Mouse (Mus musculus) spleen, postnatal 4 days (tissue): Measurements from ENCODE around the gene Slc35a2.

Experiments used
- DNase-seq, 2 experiments: peaks; one replicate each; pipeline ENCODE4 v3.0.0; 2022; ENCODE audit warnings: low spot score in 2 of 2

Gene Slc35a2

DNA sequence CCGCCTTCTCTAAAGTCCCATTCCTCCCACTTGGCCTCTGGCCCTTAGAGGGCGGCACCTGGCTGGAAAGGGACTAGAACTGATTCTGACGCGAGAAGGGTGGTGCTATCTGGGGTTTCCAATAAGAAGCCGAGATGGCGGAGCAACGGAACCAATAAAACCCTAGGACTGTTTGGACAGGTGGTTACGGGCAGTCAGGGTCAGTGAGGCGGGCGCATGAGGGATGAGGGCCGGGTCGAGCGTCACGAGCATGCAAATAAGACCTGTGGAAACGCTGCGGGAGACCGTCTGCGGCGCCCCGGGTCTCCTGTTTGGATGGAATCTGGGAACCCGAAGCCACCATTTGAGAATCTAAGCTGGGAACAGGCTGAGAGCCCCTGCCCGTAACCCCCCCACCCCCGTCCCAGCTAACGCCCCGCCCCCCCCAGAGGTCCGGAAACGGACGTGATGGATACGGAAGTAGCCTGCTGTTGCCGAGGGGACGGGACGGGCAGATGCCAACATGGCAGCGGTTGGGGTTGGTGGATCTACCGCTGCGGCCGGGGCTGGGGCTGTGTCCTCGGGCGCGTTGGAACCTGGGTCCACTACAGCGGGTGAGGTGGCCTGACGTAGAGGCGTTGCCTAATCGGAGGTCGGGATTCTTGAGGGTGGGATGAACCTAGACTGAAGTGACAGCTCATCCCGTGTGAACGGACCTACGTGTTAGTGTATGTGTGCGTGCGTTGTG is at the start of gene Slc35a2:
TSS of gene Slc35a2 (plus strand) at position 188 of the 727 bp plus-strand sequence.
- peak; percentile 68 to 81 for DNase-seq

DNA sequence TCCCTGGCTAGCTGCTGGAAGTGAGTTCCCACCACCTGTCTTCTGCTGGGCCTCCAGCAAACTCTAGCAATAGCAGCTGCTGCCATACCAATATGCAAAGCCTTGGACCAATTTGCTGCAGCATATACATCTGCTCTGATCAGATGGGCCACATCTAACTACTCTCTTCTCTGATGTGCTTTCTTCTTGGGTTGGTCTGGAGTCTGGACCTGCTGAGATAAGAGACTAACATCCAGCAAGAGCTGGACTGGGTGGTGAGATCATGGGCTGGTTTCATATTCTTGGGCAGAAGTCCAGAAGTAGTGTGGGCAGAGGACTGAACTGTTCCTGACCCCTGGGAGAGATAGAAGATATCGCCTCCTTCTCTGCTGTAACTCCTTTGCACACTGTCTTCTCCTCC is 46.7 kb upstream of the Slc35a2 start:
- DNase-seq: peak in 1 of 2 experiments; percentile 50

DNA sequence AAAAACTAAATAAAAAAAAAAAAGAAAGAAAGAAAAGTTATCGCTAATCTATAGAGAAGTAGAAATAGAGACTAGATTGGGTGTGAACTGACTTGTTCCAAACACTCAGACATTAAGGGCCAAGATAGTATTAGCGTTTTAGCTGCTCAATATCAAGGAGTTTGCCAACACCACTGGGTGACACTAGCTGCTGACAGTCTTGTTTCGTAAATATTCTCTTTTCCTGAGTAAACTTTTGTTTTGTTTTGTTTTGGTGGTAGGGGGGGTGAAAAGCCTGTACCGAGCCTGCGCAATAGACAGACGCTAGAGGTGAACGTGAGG is 43.0 kb upstream of the Slc35a2 start:
- no peak for DNase-seq

DNA sequence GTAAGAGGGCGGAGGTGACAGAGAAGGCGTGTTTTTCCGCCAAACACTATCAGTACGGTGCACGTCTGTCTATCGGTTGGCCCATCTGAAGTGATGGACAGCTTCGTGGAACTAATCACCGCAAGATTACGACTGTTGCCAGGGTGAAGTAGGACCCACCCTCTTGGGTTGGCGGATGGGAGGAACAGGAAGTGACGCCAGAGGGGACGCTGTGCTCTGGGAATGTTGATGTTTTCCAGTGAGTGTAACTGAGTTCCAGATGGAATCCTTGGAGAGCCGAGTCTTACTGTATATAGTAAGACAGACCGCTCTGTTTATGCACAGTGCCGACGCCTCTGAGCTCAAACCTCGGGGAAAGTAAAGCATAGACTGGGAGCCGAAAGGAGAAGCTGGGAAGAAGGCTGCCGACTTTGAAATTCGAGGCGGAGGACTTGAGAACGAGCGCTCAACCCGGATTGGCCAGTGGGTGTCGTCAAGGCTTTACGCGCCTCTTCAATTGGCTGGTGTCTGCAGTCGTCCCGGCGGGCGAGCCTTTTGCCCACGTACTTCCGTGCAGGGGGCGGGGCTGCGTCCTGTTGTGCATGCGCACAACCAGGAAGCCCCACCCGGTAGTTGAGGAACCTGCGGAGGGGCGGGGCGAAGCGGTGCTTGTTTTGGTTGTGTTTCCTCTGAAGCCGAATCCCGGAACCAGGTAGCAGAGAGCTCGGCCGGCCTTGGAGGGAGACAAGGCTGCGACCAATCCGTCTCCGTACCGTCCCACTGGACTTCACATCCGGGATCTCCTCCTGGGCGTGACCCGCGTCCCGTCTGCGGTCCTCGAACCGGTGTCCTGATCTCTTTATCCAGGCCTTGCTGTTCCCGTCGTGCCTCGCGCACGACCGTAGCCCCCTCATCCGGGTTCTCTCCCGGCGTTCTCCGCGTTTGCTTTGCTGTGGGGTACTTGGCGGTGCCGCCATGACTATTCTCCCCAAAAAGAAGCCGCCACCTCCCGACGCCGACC is 42.4 kb upstream of the Slc35a2 start, which contains the start of gene Otud5:
TSS of gene Otud5 (plus strand) at position 202 of the 1,000 bp plus-strand sequence.
- DNase-seq: peak; percentile 94 to 95

DNA sequence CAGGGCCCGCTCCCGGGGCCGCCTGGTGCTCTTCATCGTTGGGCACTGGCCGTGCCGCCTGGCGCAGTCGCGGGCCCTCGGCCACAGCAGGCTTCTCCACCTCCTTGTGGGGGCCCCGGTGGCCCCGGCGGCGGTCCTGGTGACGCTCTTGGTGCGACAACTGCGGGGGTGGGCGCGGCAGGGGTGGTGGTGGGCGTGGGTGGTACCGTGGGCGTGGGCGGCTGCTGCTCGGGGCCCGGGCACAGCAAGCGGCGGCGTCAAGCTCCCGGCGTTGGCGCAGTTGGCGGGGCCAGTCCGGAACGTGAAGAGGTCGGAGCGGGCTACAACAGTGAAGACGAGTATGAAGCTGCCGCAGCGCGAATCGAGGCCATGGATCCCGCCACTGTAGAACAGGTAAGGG is 41.5 kb upstream of the Slc35a2 start:
- DNase-seq: peak; percentile 52 to 78

DNA sequence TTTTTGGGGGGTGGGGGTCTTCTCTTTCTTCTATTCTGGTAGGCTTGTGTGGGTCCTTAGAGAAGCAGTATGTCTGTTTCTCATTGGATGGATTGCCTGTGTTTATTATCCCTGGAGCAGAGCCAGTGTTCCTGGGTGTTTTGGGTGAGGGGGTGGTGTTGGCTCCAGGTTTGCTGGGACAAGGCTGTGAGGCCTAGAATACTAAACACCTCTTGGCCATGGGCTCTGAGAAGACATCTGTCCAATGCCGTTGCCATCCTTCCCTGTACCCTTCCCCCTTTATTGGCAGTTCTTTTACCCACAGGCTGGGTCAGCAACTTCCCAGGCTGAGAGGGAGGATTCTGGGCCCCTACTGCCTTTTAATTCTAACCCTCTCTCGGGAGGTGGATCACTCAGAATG is 36.0 kb upstream of the Slc35a2 start:
- no peak for DNase-seq

DNA sequence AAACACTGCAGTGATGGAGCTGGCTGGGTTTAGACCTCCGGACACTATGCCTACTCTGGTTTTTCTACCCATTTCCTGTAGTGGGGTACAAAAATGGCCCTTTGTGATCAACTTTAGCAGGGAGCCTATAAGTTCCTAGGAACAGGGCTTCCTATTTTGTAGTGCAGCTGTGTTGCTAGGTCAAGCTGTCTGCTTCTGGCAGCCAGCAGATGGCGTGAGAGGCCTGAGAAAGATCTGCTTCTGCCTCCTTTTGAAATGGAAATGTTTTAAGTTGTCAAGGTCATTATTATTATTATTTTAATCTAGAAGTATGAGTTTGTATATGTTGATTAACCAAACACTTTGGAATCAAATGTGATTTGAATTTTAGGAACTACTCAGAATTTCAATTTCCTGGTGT is 29.2 kb upstream of the Slc35a2 start:
- DNase-seq: peak; percentile 36 to 69

DNA sequence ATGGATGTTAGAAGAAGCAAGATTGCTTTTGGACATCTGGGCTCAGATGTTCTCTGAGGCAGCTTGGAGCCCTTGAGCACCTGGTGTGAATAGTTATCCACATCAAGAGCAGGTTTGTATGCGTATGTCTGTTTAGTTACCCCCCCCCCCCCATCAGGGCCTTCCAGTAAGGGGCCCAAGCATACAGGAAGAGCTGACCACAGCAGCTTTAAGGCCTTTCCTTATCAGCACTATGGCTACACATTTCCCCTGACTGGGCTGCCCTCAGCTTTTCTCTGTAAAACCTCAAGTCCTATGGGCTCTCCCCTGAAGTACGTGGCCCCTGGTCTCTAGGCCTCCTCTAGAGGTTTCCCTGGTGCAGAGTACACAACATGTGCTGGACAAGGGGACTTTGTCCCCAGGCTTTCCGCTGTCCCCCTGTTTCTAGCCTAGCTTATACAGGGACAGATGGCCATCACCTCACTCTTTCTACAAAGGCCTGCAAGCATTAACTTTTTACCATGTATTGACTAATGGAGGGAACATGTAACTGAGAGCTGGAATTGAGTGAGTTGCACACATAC is 24.6 kb upstream of the Slc35a2 start:
- no peak for DNase-seq

DNA sequence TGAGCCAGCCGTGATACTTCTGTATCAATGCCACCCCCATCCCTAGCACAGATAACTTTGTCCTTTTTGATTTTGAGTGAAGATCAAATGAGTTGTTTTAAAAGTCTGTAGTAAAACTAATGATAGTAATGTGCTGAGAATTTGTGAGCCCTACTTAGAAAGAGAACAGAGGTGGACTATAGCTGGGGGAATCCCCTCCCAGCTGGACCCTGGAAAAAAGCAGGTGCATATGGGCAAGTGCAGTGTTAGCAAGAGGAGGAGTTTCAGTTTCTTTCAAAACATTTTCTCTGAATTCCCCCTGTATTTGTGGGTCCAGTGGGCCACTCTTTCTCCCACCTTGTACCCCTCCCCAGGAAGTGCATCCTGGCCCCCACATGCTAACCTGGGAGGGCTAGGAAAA is 20.6 kb upstream of the Slc35a2 start:
- DNase-seq: no peak

DNA sequence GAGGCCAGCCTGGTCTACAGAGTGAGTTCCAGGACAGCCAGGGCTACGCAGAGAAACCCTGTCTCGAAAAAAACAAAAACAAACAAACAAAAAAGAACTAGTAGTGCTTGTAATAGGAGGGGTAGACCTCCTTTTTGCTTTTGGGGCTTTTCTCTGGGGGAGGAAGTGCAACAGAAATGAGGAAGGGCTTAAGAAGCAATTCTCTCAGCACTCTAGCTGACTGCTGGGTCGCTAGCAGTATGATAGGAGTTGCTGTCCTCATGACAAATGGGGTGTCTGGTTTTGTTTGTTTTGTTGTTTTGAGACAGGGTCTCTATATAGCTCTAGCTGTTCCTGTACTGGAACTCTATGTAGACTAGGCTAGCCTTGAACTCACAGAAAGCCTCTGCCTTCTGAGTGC is 19.3 kb upstream of the Slc35a2 start:
- DNase-seq: no peak

DNA sequence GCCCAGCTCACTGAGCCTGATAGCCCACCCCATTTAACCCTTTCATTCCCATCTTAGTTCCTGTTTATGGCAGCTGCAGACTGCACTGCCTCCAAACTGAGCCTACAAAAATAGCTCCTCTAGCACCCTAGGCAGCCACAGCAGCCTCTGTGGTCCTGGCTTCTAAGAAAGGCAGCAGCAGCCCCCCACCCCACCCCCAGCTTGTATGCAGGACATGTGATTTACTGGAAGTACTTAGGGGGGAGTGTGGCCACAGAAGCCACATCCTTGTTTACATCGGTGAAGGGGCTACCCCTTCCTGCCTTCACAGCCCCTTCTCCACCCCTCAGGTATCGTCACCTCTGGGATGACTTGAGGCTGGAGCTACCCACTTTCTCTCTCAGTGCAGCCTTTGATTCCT is 18.5 kb upstream of the Slc35a2 start:
- no peak for DNase-seq

DNA sequence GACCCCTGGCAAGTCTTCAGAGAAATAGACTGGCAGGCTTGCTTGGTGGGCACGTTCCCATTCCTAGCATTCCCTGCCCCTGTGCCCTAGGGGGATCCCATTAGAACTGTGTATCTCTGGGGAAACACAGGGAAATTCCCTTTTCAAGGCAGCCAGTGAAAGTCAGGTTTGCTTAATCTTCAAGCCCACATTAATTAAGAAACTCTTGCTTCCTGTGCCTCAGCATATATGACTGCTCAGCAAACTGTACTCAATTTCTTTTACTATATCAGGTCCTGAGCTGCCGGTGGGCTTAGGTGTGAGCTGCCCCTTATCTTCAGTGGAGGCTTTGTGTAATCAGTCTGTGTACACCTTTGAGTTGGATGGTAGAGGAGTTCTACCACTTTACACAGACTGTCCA is 18.0 kb upstream of the Slc35a2 start:
- no peak for DNase-seq

DNA sequence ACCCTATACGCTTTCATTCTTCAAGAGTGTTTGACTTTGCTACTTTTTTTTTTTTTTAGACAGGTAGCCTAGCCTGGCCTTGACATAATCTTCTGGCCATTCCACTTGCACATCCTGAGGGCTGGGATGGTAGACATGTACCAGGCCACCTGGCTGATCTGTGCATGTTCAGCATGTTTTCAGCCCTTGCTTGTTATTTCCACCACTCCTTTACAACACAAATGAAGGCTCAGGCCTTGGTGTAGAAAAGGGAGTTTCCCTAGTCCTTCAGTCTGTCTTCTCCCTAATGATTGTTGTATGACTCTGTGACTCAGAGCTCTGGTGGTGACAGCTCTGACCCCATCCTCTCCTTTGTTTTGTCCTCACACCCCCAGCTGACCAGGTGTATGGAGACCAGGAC is 16.7 kb upstream of the Slc35a2 start:
- no peak for DNase-seq

DNA sequence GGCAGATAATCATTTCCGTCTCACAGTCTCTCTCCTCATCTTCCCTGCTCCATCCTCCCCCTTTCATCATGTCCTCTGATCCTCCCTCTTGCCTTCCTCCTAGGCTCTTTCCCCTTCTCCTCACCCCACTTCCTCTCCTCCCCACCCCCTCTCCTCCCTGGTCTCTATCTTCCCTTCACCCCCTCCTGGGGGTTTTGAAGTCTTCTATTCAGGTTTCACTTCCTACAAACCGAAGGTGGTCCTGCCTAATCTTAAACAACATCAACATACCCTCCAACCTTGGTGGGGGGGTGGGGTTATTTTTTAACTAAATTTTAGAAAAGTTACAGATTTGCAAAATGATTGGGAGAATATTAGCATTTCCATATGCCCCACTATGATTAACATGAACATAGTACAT is 15.3 kb upstream of the Slc35a2 start:
- DNase-seq: no peak

DNA sequence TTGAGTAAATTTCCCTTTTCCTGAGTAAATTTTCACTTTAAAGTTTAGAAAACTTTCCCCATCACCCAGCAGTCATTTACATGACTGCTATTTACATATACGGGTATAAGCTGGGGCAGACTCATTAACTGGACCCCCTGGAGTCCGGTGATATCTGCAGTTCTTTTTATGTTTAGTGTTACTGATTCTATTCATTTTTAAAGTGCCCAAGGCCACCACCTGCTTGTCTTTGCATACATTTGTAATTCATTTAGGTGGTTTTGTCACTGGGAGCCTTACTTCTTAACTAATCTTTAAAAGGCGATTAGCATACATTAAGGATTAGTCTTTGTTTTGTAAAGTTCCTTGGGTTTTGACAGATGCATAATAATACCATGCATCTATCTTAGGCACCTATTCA is 14.0 kb upstream of the Slc35a2 start:
- DNase-seq: no peak

DNA sequence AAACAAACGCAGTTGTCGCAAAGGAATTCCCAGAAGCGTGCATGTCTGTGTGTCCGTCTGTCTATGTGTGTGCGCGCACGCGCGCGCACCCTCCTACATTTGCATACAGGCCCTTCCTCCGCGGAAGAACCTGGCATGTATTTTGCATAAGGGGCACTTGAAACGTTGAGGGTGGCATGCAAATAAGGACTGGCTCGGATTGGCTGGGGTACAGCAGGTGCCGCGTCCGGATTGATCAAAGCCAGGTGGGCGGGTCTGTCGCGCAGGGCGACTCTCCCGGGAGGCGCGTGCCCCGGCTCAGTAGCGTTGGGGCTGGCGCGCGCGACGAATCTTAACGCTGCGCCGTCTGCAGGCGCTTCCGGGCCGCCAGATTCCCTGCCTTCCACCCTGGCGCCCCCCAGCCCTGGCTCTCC is 5.8 kb upstream of the Slc35a2 start, which contains the start of gene Pim2:
TSS of gene Pim2 (plus strand) at position 256 of the 413 bp plus-strand sequence.
- peak; percentile 82 to 90 for DNase-seq

DNA sequence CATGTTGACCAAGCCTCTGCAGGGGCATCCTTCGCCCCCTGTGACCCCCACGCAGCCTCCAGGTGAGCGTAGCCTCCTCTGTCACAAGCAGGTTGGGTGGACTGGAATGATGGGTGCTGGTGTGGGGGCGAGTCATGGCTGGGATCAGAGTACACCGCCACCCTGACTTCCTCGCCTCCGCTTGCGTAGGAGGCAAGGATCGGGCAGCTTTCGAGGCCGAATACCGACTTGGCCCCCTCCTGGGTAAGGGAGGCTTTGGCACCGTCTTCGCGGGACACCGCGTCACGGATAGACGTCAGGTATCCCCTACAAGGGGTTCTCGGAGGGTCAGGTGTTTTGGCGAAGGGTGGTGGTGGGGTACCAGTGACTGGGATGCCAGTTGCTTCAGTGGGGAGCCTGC is 5.3 kb upstream of the Slc35a2 start:
- peak in 1 of 2 experiments; percentile 72 for DNase-seq

DNA sequence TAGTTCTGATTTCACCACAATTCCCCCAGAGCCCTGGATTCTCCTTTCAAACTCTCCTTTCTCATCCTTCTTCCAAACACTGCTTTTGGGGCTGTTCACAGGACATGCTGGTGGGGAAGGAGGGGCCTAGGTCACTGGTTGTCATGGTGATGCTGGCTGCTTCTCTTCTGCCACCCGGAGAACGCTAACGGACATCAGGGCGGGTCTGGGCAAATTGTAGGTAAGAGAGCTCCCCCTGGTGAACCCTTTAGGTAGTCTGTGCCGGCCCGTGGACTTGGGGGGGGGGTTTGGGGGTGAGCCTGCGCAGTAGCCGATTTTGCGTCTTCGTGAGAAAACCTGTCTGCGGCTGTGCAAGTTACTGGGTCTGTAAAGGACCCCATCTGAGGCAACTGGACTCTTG is 4.0 kb upstream of the Slc35a2 start:
- DNase-seq: peak; percentile 58 to 78

DNA sequence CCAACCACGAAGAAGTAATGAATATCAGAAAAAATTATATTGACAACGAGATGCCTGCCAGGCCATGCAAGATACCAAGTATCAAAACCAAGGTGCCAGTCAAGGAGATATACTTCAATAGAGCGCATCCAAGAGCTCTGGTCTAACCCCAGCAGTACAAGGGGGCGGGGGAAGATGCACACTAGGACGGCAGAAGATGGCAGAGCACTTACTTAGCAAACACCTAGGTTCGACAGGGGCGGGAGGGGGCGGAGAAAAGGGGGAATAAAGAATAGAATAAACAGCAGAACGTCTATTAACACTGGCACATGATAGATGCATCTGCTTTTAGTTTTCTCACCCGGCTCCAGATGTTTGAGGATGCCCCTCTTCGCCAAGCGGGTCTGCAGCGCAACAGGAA is 14.4 kb downstream of the Slc35a2 start:
- DNase-seq: no peak

DNA sequence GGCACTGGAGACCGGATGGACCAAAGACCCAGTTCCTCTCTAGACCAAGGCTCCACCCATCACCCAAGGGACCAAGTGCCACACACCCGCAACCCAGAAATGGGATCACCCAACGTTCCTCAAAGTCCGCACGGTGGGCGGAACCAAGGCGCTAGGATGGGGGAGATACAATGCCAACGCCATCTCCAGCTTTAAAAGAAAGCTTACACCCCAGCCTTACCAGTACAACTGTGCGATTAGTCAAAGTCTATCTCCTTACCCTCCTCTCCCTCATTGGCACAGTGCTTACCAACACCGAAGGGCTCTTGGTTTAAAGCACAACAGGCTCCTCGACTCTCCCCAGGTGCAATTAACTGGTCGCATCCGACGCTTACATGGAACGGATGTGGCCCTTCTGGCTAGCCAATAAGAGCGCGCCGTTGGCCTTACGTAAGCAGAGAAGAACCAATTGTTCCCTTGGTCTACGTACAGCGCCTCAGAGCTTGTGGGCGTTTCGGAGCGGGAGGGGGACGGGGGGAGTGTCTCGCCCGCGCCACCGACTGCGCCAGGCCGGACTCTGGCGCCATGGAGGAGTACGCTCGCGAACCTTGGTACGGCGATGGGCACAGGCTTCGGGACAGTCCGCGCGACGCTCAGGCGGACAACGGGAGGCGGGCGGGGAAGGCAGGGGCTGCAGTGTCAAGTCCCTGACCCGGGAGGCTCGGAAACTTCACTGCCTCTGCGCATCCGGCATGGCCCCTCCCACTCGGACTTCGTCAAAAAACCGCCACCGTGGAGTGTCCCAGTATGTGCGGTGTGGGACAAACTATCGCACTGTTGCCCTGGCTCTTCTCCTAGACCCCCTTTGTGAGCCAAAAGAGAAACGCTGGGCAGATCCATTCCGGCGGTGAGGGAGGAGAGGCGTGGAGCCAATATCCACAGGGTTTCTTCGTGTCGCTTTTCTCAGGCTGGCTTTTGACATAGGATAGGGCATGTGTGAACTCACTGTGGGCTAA is 15.3 kb downstream of the Slc35a2 start, which contains the start of the genes Pqbp1 and Timm17b:
TSS of gene Pqbp1 (minus strand) at position 390 of the 995 bp plus-strand sequence.
TSS of gene Timm17b (plus strand) at position 478 of the 995 bp plus-strand sequence.
- DNase-seq: peak; percentile 84 to 87

DNA sequence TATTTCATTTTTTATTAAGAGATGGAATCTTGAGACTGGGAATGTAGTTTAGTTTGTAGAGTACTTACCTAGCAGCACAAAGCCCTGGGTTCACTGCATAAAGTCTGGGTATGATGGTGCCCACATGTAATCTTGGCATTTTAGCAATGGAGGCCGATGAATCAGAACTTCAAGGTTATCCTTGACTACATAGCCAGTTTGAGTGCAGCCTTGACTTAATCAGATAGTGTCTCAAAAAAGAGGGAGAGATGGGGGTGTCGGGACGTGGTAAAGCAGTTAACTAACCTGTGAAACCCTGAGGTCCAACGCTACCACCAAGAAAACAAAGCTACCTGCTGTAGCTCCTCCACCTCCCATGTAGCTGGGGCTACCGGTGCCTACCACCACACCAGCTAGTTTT is 20.6 kb downstream of the Slc35a2 start:
- DNase-seq: no peak
